Mouse (Mus musculus) frontal cortex, postnatal 25 days (tissue): Measurements from ENCODE around the gene Gabarapl2.

ENCODE experiments used
- DNase-seq, 2 experiments: peaks; one replicate each; pipeline ENCODE4 v3.0.0; 2022; ENCODE audit warnings: low spot score in 2 of 2

Gene Gabarapl2

GRCm38 (mm10) chr8:111940171-111941100 lies at the start of gene Gabarapl2:
Gene Gabarapl2, plus strand, starts transcription at chr8:111940703.
- peak; percentile 92 for DNase-seq

- DNase-seq = no peak
These were observed 49.6 kb upstream of the Gabarapl2 start for GRCm38 (mm10) chr8:111890911-111891303.

- DNase-seq = no peak
These were observed 48.5 kb upstream of the Gabarapl2 start for GRCm38 (mm10) chr8:111891983-111892382.

GRCm38 (mm10) chr8:111892615-111893014 lies 47.9 kb upstream of the Gabarapl2 start:
- DNase-seq = no peak

- DNase-seq = no peak
These were observed 45.5 kb upstream of the Gabarapl2 start for GRCm38 (mm10) chr8:111894955-111895354.

- no peak for DNase-seq
These were observed 41.9 kb upstream of the Gabarapl2 start for GRCm38 (mm10) chr8:111898586-111898985.

GRCm38 (mm10) chr8:111902080-111902479 lies 38.4 kb upstream of the Gabarapl2 start:
- DNase-seq = no peak

- DNase-seq = no peak
These were observed 34.9 kb upstream of the Gabarapl2 start for GRCm38 (mm10) chr8:111905500-111906121.

- DNase-seq = no peak
These were observed 30.7 kb upstream of the Gabarapl2 start, which contains the start of gene Chst5 for GRCm38 (mm10) chr8:111909621-111910450. Gene Chst5, minus strand, starts transcription at chr8:111910447.

GRCm38 (mm10) chr8:111911572-111911971 lies 28.9 kb upstream of the Gabarapl2 start:
- no peak for DNase-seq

- DNase-seq = peak in 1 of 2 experiments; percentile 12
These were observed 27.6 kb upstream of the Gabarapl2 start for GRCm38 (mm10) chr8:111912860-111913432.

GRCm38 (mm10) chr8:111919663-111920062 lies 20.8 kb upstream of the Gabarapl2 start:
- no peak for DNase-seq

- DNase-seq = no peak
These were observed 19.5 kb upstream of the Gabarapl2 start for GRCm38 (mm10) chr8:111920971-111921370.

- no peak for DNase-seq
These were observed 17.1 kb upstream of the Gabarapl2 start for GRCm38 (mm10) chr8:111923383-111923804.

- DNase-seq = no peak
These were observed 15.5 kb upstream of the Gabarapl2 start for GRCm38 (mm10) chr8:111924976-111925375.

- no peak for DNase-seq
These were observed 10.7 kb upstream of the Gabarapl2 start for GRCm38 (mm10) chr8:111929648-111930344.

- no peak for DNase-seq
These were observed 8.8 kb upstream of the Gabarapl2 start for GRCm38 (mm10) chr8:111931721-111932120.

GRCm38 (mm10) chr8:111932580-111933336 lies 7.7 kb upstream of the Gabarapl2 start:
- DNase-seq = no peak

- peak; percentile 78 to 79 for DNase-seq
These were observed 7.0 kb upstream of the Gabarapl2 start, which contains the start of gene Tmem231 for GRCm38 (mm10) chr8:111933348-111934076. Gene Tmem231, minus strand, starts transcription at chr8:111933881.
